Comparison of ENCODE assay signal across 9 mouse cellular contexts in genomic region chr1:132237585-132238159, GRCm38 (mm10). TPM values are rescaled to one million over a fixed set of nuclear protein-coding genes. Genes with fewer than 3 reads are reported as not detected.
DNase-seq lines count a peak whose midpoint lies in the region; ATAC-seq and TF ChIP-seq lines count a peak whose summit lies in the region.
"Had no signal": no experiment of that assay in that cellular context is flagged by ENCODE, and none has a peak within 500 bp of the region (broad histone marks: within the 10 kb centered on the region; RNA-seq: fewer than 3 reads in every experiment).

No protein-coding gene starts in this region.

- H3K27me3 ChIP-seq in hindbrain, embryonic 11.5 days (ENCODE audit: control insufficient read depth, insufficient read depth, low read length): no peaks in the 10 kb centered on the region
- H3K27me3 ChIP-seq in hindbrain, embryonic 12.5 days: 0 out of 2 replicates have a peak, but pooled peaks cover 10% of the 10 kb centered on the region
- no peaks in the 10 kb centered on the region for H3K27me3 ChIP-seq in midbrain, embryonic 11.5 days (ENCODE audit: control insufficient read depth, insufficient read depth, low read length)

- ATAC-seq in hindbrain, embryonic 11.5 days (ENCODE audit: low FRiP score): no peak
- no peak for ATAC-seq in hindbrain, embryonic 12.5 days (ENCODE audit: low FRiP score)
- ATAC-seq in midbrain, embryonic 11.5 days (ENCODE audit: low FRiP score): 0 out of 2 replicates have a peak, but pooled peaks have one; percentile 38

- 23% methylated on average over 6 of the region's 6 CpGs for WGBS in hindbrain, embryonic 11.5 days
- 21% methylated on average over 6 of the region's 6 CpGs for WGBS in hindbrain, embryonic 12.5 days
- 26% methylated on average over 6 of the region's 6 CpGs for WGBS in midbrain, embryonic 11.5 days

- H3K36me3 ChIP-seq in hindbrain, embryonic 11.5 days (ENCODE audit: control insufficient read depth, insufficient read depth, low read length): no peaks in the 10 kb centered on the region
- no peaks in the 10 kb centered on the region; the same call in 1 of the 2 replicates for H3K36me3 ChIP-seq in hindbrain, embryonic 12.5 days
- no peaks in the 10 kb centered on the region for H3K36me3 ChIP-seq in midbrain, embryonic 11.5 days (ENCODE audit: control insufficient read depth, insufficient read depth, low read length)

- peak; percentile 81 for DNase-seq in hindbrain, embryonic 11.5 days (ENCODE audit: low spot score)
- peak; percentile 57 to 63 for DNase-seq in adrenal gland, adult 18-20 months (ENCODE audit: low spot score in 2 of 2)
- DNase-seq in heart, adult 9 months (ENCODE audit: low spot score in 2 of 2): peak; percentile 34 to 47
- DNase-seq in layer of hippocampus, postnatal 25 days (ENCODE audit: extremely low spot score in 1 of 2, low spot score in 1 of 2): peak; percentile 56 to 72
- DNase-seq in midbrain, embryonic 11.5 days (ENCODE audit: low spot score, missing footprints): peak; percentile 97
- DNase-seq in spleen, postnatal 10 days (ENCODE audit: low spot score in 2 of 2): peak; percentile 44 to 65

- no peak overlapping the region for H3K4me3 ChIP-seq in hindbrain, embryonic 11.5 days (ENCODE audit: low read depth, low read length)
- H3K4me3 ChIP-seq in hindbrain, embryonic 12.5 days: no peak overlapping the region
- H3K4me3 ChIP-seq in cortical plate, adult 2 months (ENCODE audit: insufficient read depth, low read length): no peak overlapping the region
- H3K4me3 ChIP-seq in midbrain, embryonic 11.5 days (ENCODE audit: low read depth, low read length): no peak overlapping the region
- H3K4me3 ChIP-seq: megakaryocyte, embryonic 14.5 days had no signal

- no peaks in the 10 kb centered on the region for H3K4me1 ChIP-seq in hindbrain, embryonic 11.5 days (replicated peaks; ENCODE audit: control insufficient read depth, insufficient read depth, low read length)
- H3K4me1 ChIP-seq in hindbrain, embryonic 12.5 days: no peaks in the 10 kb centered on the region
- H3K4me1 ChIP-seq in cortical plate, adult 2 months (ENCODE audit: control insufficient read depth, insufficient read depth, low read length): no peaks in the 10 kb centered on the region
- H3K4me1 ChIP-seq in midbrain, embryonic 11.5 days (ENCODE audit: control insufficient read depth, insufficient read depth, low read length): no peaks in the 10 kb centered on the region

- no peak overlapping the region for H3K9ac ChIP-seq in hindbrain, embryonic 11.5 days (ENCODE audit: low read depth, low read length)
- no peak overlapping the region for H3K9ac ChIP-seq in hindbrain, embryonic 12.5 days
- H3K9ac ChIP-seq in midbrain, embryonic 11.5 days (ENCODE audit: low read length): no peak overlapping the region

- H3K4me2 ChIP-seq in hindbrain, embryonic 11.5 days (replicated peaks; ENCODE audit: low read depth, low read length): no peak overlapping the region
- no peak overlapping the region for H3K4me2 ChIP-seq in hindbrain, embryonic 12.5 days (replicated peaks)
- H3K4me2 ChIP-seq in midbrain, embryonic 11.5 days: no peak overlapping the region

- no peak overlapping the region for H3K27ac ChIP-seq in hindbrain, embryonic 11.5 days (ENCODE audit: low read depth, low read length)
- H3K27ac ChIP-seq in hindbrain, embryonic 12.5 days: no peak overlapping the region
- no peak overlapping the region for H3K27ac ChIP-seq in cortical plate, adult 2 months (ENCODE audit: insufficient read depth, low read length)
- H3K27ac ChIP-seq in midbrain, embryonic 11.5 days (ENCODE audit: low read depth, low read length): no peak overlapping the region

- H3K9me3 ChIP-seq in hindbrain, embryonic 11.5 days (ENCODE audit: control insufficient read depth, low read length): no peaks in the 10 kb centered on the region
- no peaks in the 10 kb centered on the region for H3K9me3 ChIP-seq in hindbrain, embryonic 12.5 days (replicated peaks)
- H3K9me3 ChIP-seq in midbrain, embryonic 11.5 days (ENCODE audit: control insufficient read depth, low read length): no peaks in the 10 kb centered on the region
- H3K9me3 ChIP-seq: megakaryocyte, embryonic 14.5 days had no signal

- peak; percentile 92 for TF ChIP-seq CTCF in cortical plate, adult 2 months (IDR thresholded peaks at IDR 0.05; ENCODE audit: extremely low read depth, insufficient read depth, low read length)

- no peak for TF ChIP-seq POLR2A in cortical plate, adult 2 months (IDR thresholded peaks at IDR 0.05; ENCODE audit: extremely low read depth, insufficient read depth, low read length)

RNA-seq across cellular contexts. Expression of gene Gm10188, which starts 8.1 kb away (rescaled TPM):
- not detected in 2 replicates for polyA plus RNA-seq in hindbrain, embryonic 11.5 days (2014; fragmentation: Nextera tagmentation; extraction: Ambion mirVana)
- polyA plus RNA-seq in hindbrain, embryonic 12.5 days (2016; fragmentation: Nextera tagmentation; extraction: Ambion mirVana): 0.49 TPM in 1 of 2 replicates, not detected in the other
- not detected for total RNA-seq in adrenal gland, adult 18-20 months (2021)
- not detected in 2 replicates for polyA plus RNA-seq in cortical plate, adult 2 months (2012; rRNA removed)
- not detected for total RNA-seq in layer of hippocampus, postnatal 25 days (2021)
- polyA plus RNA-seq in midbrain, embryonic 11.5 days (2014; fragmentation: Nextera tagmentation; extraction: Ambion mirVana): 0.55 and 0.66 TPM in 2 replicates

RNA-seq across cellular contexts. Expression of gene AC124108.1, which starts 46.4 kb away (rescaled TPM):
- polyA plus RNA-seq in hindbrain, embryonic 11.5 days (2014; fragmentation: Nextera tagmentation; extraction: Ambion mirVana): 2.9 and 4.8 TPM in 2 replicates
- polyA plus RNA-seq in hindbrain, embryonic 12.5 days (2016; fragmentation: Nextera tagmentation; extraction: Ambion mirVana): 3.6 and 4.1 TPM in 2 replicates
- not detected for total RNA-seq in adrenal gland, adult 18-20 months (2021)
- polyA plus RNA-seq in cortical plate, adult 2 months (2012; rRNA removed): 6.2 and 7.7 TPM in 2 replicates
- total RNA-seq in layer of hippocampus, postnatal 25 days (2021): under 1 TPM; 0.25 to 0.92 TPM
- 5.0 and 5.2 TPM in 2 replicates for polyA plus RNA-seq in midbrain, embryonic 11.5 days (2014; fragmentation: Nextera tagmentation; extraction: Ambion mirVana)

RNA-seq across cellular contexts. Expression of gene Lemd1, which starts 46.4 kb away (rescaled TPM):
- 8.9 and 11.3 TPM in 2 replicates for polyA plus RNA-seq in hindbrain, embryonic 11.5 days (2014; fragmentation: Nextera tagmentation; extraction: Ambion mirVana)
- 10.8 and 12.7 TPM in 2 replicates for polyA plus RNA-seq in hindbrain, embryonic 12.5 days (2016; fragmentation: Nextera tagmentation; extraction: Ambion mirVana)
- under 1 TPM in 1 of 2 experiments, not detected in 1; 0.43 TPM for total RNA-seq in adrenal gland, adult 18-20 months (2021)
- polyA plus RNA-seq in cortical plate, adult 2 months (2012; rRNA removed): 7.5 and 10.7 TPM in 2 replicates
- total RNA-seq in layer of hippocampus, postnatal 25 days (2021): 1 to 10 TPM; 1.1 to 1.7 TPM
- 10.7 and 12.9 TPM in 2 replicates for polyA plus RNA-seq in midbrain, embryonic 11.5 days (2014; fragmentation: Nextera tagmentation; extraction: Ambion mirVana)

Comparison
In these comparisons a context has a peak if more than half of its experiments do, and no peak if none do; other contexts are left out.
1. DNase-seq: peak in every context shown above with its lines; median percentile 97 in midbrain, embryonic 11.5 days; 81 in hindbrain, embryonic 11.5 days; 64 in layer of hippocampus, postnatal 25 days; 60 in adrenal gland, adult 18-20 months; 54 in spleen, postnatal 10 days; 40 in heart, adult 9 months.